Mouse (Mus musculus) kidney, adult 2 months (tissue): Measurements from ENCODE around the gene Bdkrb1. TPM values are rescaled to one million over a fixed set of nuclear protein-coding genes. Genes with fewer than 3 reads are reported as not detected.
A peak's percentile ranks its signal among the peaks of the same experiment; 100 is the strongest.

Experiments
- DNase-seq: peaks from one replicate; pipeline ENCODE4 v3.0.0; 2021
- H3K27ac ChIP-seq: fragments of 200-500 bp; 2 replicates; pipeline ENCODE4 v1.5.1; 2012; ENCODE audit warnings: low read depth, low read length, control low read depth, inconsistent platforms; ENCODE audit not compliant: insufficient read depth
- H3K27me3 ChIP-seq: fragments of 200-500 bp; replicated peaks from 2 replicates; pipeline ENCODE4 v1.6.1; 2012; ENCODE audit warnings: mild to moderate bottlenecking, moderate library complexity, low read length, inconsistent platforms; ENCODE audit not compliant: control insufficient read depth, insufficient read depth
- H3K36me3 ChIP-seq: fragments of 200-500 bp; 2 replicates; pipeline ENCODE4 v1.6.1; 2012; ENCODE audit warnings: mild to moderate bottlenecking, moderate library complexity, low read length, inconsistent platforms; ENCODE audit not compliant: control insufficient read depth, insufficient read depth
- H3K4me1 ChIP-seq: fragments of 200-500 bp; 2 replicates; pipeline ENCODE4 v1.6.1; 2011; ENCODE audit warnings: low read length; ENCODE audit not compliant: control insufficient read depth, insufficient read depth
- H3K4me3 ChIP-seq: fragments of 200-500 bp; 2 replicates; pipeline ENCODE4 v1.5.1; 2011; ENCODE audit warnings: mild to moderate bottlenecking, low read depth, low read length, control low read depth; ENCODE audit not compliant: insufficient read depth
- CTCF ChIP-seq: fragments of 200-500 bp; conservative IDR thresholded peaks from 2 replicates; pipeline ENCODE4 v1.5.1; 2011; ENCODE audit warnings: low read depth, mild to moderate bottlenecking, control low read depth, low read length, moderate library complexity, mixed read lengths; ENCODE audit not compliant: insufficient read depth, insufficient read length
- POLR2A ChIP-seq: fragments of 200-500 bp; IDR thresholded peaks from one replicate; pipeline ENCODE4 v1.6.1; 2011; ENCODE audit warnings: low read depth, low read length, control low read depth
- WGBS: fragments of 180-500 bp; shearing (Covaris S2); methylation state at CpG from one replicate; pipeline ENCODE4 v1.1.7; 2018; 5-methylcytosine and 5-hydroxymethylcytosine counted together
- polyA plus RNA-seq: library from polyadenylated mRNA; depleted of rRNA; stranded (reverse); fragments of >200 nt; gene quantifications from 2 replicates; pipeline ENCODE4 v1.2.3, GENCODE M21; 2012; rRNA removed

The Bdkrb1 gene
- polyA plus RNA-seq: 0.15 TPM in 1 of 2 replicates, not detected in the other

- H3K27me3 ChIP-seq: no peaks in the 10 kb centered on the region
- H3K4me1 ChIP-seq: no peaks in the 10 kb centered on the region
- H3K27ac ChIP-seq: no peak within 1 kb of the TSS
- WGBS: 93% methylated on average over 11 of the region's 11 CpGs
- TF ChIP-seq CTCF (no peak), POLR2A (no peak)
- H3K4me3 ChIP-seq: no peak within 1 kb of the TSS
- no peak for DNase-seq
- H3K36me3 ChIP-seq: no peaks in the 10 kb centered on the region
These were observed at the start of gene Bdkrb1 for GRCm38 (mm10) chr12:105602581-105603210. Gene Bdkrb1, plus strand, starts transcription at chr12:105603085.

GRCm38 (mm10) chr12:105554151-105554772 lies 48.6 kb upstream of the Bdkrb1 start:
- H3K4me1 ChIP-seq: peaks cover 5% of the 10 kb centered on the region
- 59% methylated on average over 8 of the region's 8 CpGs for WGBS
- no peak for TF ChIP-seq CTCF
- H3K4me3 ChIP-seq: no peak overlapping the region
- no peaks in the 10 kb centered on the region for H3K36me3 ChIP-seq
- peak; percentile 47 for DNase-seq
- H3K27me3 ChIP-seq: no peaks in the 10 kb centered on the region
- no peak overlapping the region for H3K27ac ChIP-seq

- DNase-seq: peak; percentile 57
- H3K4me3 ChIP-seq: no peak overlapping the region
- TF ChIP-seq CTCF (no peak), POLR2A (no peak)
- 60% methylated on average over 5 of the region's 5 CpGs for WGBS
- no peaks in the 10 kb centered on the region for H3K27me3 ChIP-seq
- peaks cover 5% of the 10 kb centered on the region for H3K4me1 ChIP-seq
- no peaks in the 10 kb centered on the region for H3K36me3 ChIP-seq
- peak overlapping the region; percentile 85 for H3K27ac ChIP-seq
These were observed 47.7 kb upstream of the Bdkrb1 start for GRCm38 (mm10) chr12:105555172-105555571.

GRCm38 (mm10) chr12:105557250-105557925 lies 45.5 kb upstream of the Bdkrb1 start:
- Histone ChIP-seq H3K27ac (no peak overlapping the region), H3K4me3 (no peak overlapping the region), H3K36me3 (no peaks in the 10 kb centered on the region), H3K4me1 (peaks cover 5% of the 10 kb centered on the region), H3K27me3 (no peaks in the 10 kb centered on the region)
- TF ChIP-seq POLR2A (no peak), CTCF (no peak)
- DNase-seq: peak; percentile 66
- WGBS: 66% methylated on average over 7 of the region's 7 CpGs

DNA sequence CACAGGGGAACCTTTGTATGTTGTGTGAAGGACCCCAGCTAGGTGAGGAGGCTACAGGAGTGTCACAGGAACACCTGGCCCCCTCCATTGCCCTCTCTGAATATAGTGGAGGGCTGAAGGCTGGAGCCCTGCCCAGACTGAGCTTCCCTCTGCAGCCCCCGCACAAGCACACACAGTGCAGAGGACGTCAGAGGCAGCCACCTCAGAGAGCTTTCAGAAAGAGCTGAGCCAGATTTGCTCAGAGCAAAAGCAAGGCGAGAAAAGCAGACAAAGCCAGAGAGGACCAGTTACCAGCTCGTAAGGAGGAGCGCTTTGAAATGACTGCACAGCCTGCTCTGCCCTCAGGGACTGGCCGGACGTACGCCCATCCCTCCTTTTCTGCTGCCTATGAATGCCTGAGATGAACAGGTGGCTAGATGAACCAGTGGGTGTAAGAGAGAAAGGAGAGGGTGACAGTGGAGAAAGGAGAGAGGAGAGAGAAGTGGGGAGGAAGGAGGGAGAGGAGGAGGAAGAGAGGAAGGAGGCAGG lies 41.8 kb upstream of the Bdkrb1 start:
- WGBS: 54% methylated on average over 8 of the region's 8 CpGs
- no peak overlapping the region for H3K27ac ChIP-seq
- no peak for TF ChIP-seq CTCF
- H3K36me3 ChIP-seq: no peaks in the 10 kb centered on the region
- H3K4me1 ChIP-seq: no peaks in the 10 kb centered on the region; the same call in 1 of the 2 replicates
- H3K27me3 ChIP-seq: no peaks in the 10 kb centered on the region
- peak; percentile 29 for DNase-seq
- no peak overlapping the region for H3K4me3 ChIP-seq

DNA sequence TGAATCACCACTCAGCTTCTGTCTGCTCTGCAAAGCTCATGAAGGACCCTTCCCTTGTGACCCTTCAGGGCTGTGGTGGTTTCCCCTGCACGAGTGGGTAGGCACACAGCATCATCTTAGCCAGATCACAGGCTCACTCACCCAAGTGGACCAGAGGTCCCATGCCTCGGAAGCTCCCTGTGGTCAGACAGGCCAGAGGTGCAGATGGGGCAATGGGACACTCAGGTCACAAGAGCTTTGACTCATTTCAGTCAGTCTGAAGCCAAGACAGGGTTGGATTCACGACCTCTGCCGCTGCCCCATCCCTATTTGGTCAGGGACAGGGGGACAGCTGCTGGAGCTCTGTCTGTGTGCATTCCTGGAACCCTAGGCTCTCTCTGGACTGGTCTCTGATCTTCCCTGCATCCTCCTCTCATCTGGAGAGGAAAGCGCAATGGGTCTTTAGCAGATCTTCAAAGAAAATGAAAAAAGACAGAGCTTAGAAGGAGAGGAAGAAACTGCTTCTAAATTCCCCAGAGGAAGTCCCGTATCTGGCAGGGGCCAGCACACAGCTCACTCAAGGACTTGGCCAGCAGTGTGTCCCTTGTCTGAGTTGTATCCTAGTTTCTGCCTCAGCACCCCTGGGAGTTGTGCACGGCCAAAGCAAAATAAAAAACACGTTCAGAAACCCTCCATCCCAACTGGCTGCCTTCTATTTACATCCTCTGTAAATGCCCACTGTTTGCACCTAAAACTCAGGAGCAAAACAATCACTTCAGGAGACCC lies 40.6 kb upstream of the Bdkrb1 start:
- WGBS: 45% methylated on average over 8 of the region's 8 CpGs
- no peak for TF ChIP-seq POLR2A
- no peak for TF ChIP-seq CTCF

More for the DNA sequence above, 40.6 kb upstream of the Bdkrb1 start:
- H3K4me3 ChIP-seq: no peak overlapping the region
- H3K27ac ChIP-seq: no peak overlapping the region
- H3K27me3 ChIP-seq: no peaks in the 10 kb centered on the region
- no peaks in the 10 kb centered on the region for H3K4me1 ChIP-seq
- no peaks in the 10 kb centered on the region for H3K36me3 ChIP-seq
- peak; percentile 21 for DNase-seq
